Mouse (Mus musculus): ENCODE results near the gene 1700001K19Rik.
A peak's percentile ranks its signal among the peaks of the same experiment; 100 is the strongest.
"Not testable (repeated sequence)": the region's sequence is repeated elsewhere in the genome, so short reads cannot be mapped to it uniquely, and the experiment has no call there.

1700001K19Rik gene

GRCm38 (mm10) chr12:110682561-110683299 is at the start of gene 1700001K19Rik:
1700001K19Rik (minus strand) TSS chr12:110682619.
- no peak for DNase-seq

GRCm38 (mm10) chr12:110726428-110726827 is 44.0 kb upstream of the 1700001K19Rik start:
- no peak for DNase-seq

- no peak for DNase-seq
Observed at GRCm38 (mm10) chr12:110725489-110725888, 43.1 kb upstream of the 1700001K19Rik start.

- no peak for DNase-seq
Observed at GRCm38 (mm10) chr12:110725051-110725450, 42.6 kb upstream of the 1700001K19Rik start.

GRCm38 (mm10) chr12:110716004-110716403 is 33.6 kb upstream of the 1700001K19Rik start:
- DNase-seq = no peak

- no peak for DNase-seq
Observed at GRCm38 (mm10) chr12:110714215-110714614, 31.8 kb upstream of the 1700001K19Rik start.

- DNase-seq = peak; percentile 23
Observed at GRCm38 (mm10) chr12:110713784-110714183, 31.4 kb upstream of the 1700001K19Rik start.

GRCm38 (mm10) chr12:110711270-110711669 is 28.9 kb upstream of the 1700001K19Rik start:
- DNase-seq = no peak

- DNase-seq = no peak
Observed at GRCm38 (mm10) chr12:110707451-110707850, 25.0 kb upstream of the 1700001K19Rik start.

- peak; percentile 73 for DNase-seq
Observed at GRCm38 (mm10) chr12:110706337-110707231, 24.2 kb upstream of the 1700001K19Rik start.

- not testable (repeated sequence) for DNase-seq
Observed at GRCm38 (mm10) chr12:110705419-110705818, 23.0 kb upstream of the 1700001K19Rik start.

- DNase-seq = no peak
Observed at GRCm38 (mm10) chr12:110703682-110704081, 21.3 kb upstream of the 1700001K19Rik start.

- DNase-seq = peak; percentile 92
Observed at GRCm38 (mm10) chr12:110703008-110703471, 20.6 kb upstream of the 1700001K19Rik start.

GRCm38 (mm10) chr12:110702556-110702955 is 20.1 kb upstream of the 1700001K19Rik start, which contains the start of gene Hsp90aa1:
Hsp90aa1 (minus strand) TSS chr12:110702728.
- DNase-seq = no peak

- DNase-seq = not testable (repeated sequence)
Observed at GRCm38 (mm10) chr12:110701363-110701762, 18.9 kb upstream of the 1700001K19Rik start.

GRCm38 (mm10) chr12:110700730-110701129 is 18.3 kb upstream of the 1700001K19Rik start:
- no peak for DNase-seq

- no peak for DNase-seq
Observed at GRCm38 (mm10) chr12:110699171-110699547, 16.7 kb upstream of the 1700001K19Rik start.

- DNase-seq = no peak
Observed at GRCm38 (mm10) chr12:110698523-110699170, 16.2 kb upstream of the 1700001K19Rik start.

- no peak for DNase-seq
Observed at GRCm38 (mm10) chr12:110698080-110698479, 15.7 kb upstream of the 1700001K19Rik start.

- no peak for DNase-seq
Observed at GRCm38 (mm10) chr12:110697457-110697856, 15.0 kb upstream of the 1700001K19Rik start.

GRCm38 (mm10) chr12:110696975-110697400 is 14.6 kb upstream of the 1700001K19Rik start:
- DNase-seq = no peak

- DNase-seq = peak; percentile 98
Observed at GRCm38 (mm10) chr12:110696173-110696974, 14.0 kb upstream of the 1700001K19Rik start.
